Mouse (Mus musculus) erythroblast, embryonic 14.5 days (primary cell): Measurements from ENCODE around the gene Dnm1.

Source experiments
- GATA1 ChIP-seq: IDR thresholded peaks from 2 replicates; pipeline ENCODE4 v1.6.1; 2012; ENCODE audit warnings: low read length, inconsistent platforms, mixed read lengths
- TAL1 ChIP-seq: IDR thresholded peaks from 3 replicates; pipeline ENCODE4 v1.6.1; 2012; ENCODE audit warnings: low read length, inconsistent platforms, mixed read lengths

DNA sequence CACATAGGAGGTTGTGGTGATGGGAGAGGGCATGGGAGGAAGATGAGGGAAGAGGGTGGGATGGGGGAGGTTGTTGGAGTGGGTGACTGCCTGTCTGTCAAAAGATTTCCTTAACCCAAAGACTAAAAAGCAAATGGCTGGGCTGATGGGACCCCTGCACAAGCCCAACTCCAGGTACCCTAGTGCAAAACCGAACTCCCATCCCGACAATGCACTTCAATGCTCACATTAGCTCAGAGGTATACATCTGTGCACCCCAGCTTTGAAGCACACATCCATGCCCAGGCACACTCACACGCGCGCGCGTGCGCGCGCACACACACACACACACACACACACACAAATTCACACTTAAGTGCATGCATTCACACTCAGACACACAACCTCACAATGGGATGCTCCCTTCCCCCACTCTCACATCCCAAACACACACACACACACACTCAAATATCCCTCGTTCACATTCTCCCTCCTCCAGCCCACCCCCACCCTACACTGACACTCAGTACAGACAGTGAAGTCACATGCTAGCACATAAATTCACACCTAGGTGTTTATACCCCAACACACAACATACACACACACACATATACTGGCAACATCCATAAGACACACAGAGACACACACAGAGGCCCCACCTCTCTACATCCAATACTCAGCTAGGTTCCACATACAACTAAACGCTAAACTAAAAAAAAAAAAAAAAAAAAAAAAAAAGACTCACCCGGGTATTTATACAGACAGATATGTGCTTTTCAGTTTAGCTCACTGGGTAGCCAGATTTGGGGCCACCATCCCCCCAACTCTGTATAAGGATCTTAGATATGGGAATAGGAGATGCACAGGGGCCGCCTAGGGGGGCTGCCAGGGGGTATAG, 34.2 kb downstream of the Dnm1 start:
- TF ChIP-seq GATA1 (no peak), TAL1 (no peak)
